Mouse (Mus musculus): ENCODE data around the gene Pdcd4. TPM values are rescaled to one million over a fixed set of nuclear protein-coding genes. Genes with fewer than 3 reads are reported as not detected.
A peak's percentile ranks its signal among the peaks of the same experiment; 100 is the strongest.

Gene Pdcd4
- polyA plus RNA-seq, 1 experiment = 2.4 TPM

- no peaks in the 10 kb centered on the region for H3K79me2 ChIP-seq (ENCODE audit: control insufficient read depth, insufficient read depth)
- H3K36me3 ChIP-seq (ENCODE audit: control insufficient read depth, insufficient read depth) = no peaks in the 10 kb centered on the region
- no peak overlapping the region for H3ac ChIP-seq (ENCODE audit: control insufficient read depth, insufficient read length, low read depth)
- H3K27me3 ChIP-seq (ENCODE audit: control insufficient read depth, insufficient read depth, insufficient read length) = no peaks in the 10 kb centered on the region
- no peak overlapping the region for H3K4me3 ChIP-seq (ENCODE audit: insufficient read depth, poor library complexity, severe bottlenecking)
- TF ChIP-seq FOSL1 (IDR thresholded peaks at IDR 0.05; ENCODE audit: insufficient read depth, low read length, poor library complexity, severe bottlenecking) (no peak), CTCF (IDR thresholded peaks at IDR 0.05; ENCODE audit: control insufficient read depth, insufficient read depth, insufficient read length) (no peak), CEBPB (IDR thresholded peaks at IDR 0.05; ENCODE audit: low read depth) (no peak), USF1 (IDR thresholded peaks at IDR 0.05; ENCODE audit: low read depth) (no peak)
- H3K79me3 ChIP-seq (ENCODE audit: low read depth) = no peaks in the 10 kb centered on the region
Observed at GRCm38 (mm10) chr19:53898970-53899900, 7.2 kb downstream of the Pdcd4 start.

GRCm38 (mm10) chr19:53899941-53900610 is 8.0 kb downstream of the Pdcd4 start:
- H3ac ChIP-seq (ENCODE audit: control insufficient read depth, insufficient read length, low read depth) = no peak overlapping the region
- no peaks in the 10 kb centered on the region for H3K79me2 ChIP-seq (ENCODE audit: control insufficient read depth, insufficient read depth)
- H3K4me3 ChIP-seq (ENCODE audit: insufficient read depth, poor library complexity, severe bottlenecking) = no peak overlapping the region
- H3K36me3 ChIP-seq (ENCODE audit: control insufficient read depth, insufficient read depth) = no peaks in the 10 kb centered on the region
- H3K79me3 ChIP-seq (ENCODE audit: low read depth) = no peaks in the 10 kb centered on the region
- H3K27me3 ChIP-seq (ENCODE audit: control insufficient read depth, insufficient read depth, insufficient read length) = no peaks in the 10 kb centered on the region
- no peak for TF ChIP-seq CTCF (IDR thresholded peaks at IDR 0.05; ENCODE audit: control insufficient read depth, insufficient read depth, insufficient read length)
- no peak for TF ChIP-seq USF1 (IDR thresholded peaks at IDR 0.05; ENCODE audit: low read depth)
- no peak for TF ChIP-seq CEBPB (IDR thresholded peaks at IDR 0.05; ENCODE audit: low read depth)
- no peak for TF ChIP-seq MAX (IDR thresholded peaks at IDR 0.05)
- no peak for TF ChIP-seq FOSL1 (IDR thresholded peaks at IDR 0.05; ENCODE audit: insufficient read depth, low read length, poor library complexity, severe bottlenecking)
- TF ChIP-seq MYOD1 (IDR thresholded peaks at IDR 0.05; ENCODE audit: control insufficient read depth, insufficient read length, low read depth) = no peak
- no peak for TF ChIP-seq MYOG (IDR thresholded peaks at IDR 0.05; ENCODE audit: control insufficient read depth, extremely low read depth, insufficient read length)

GRCm38 (mm10) chr19:53901931-53902738 is 10.1 kb downstream of the Pdcd4 start:
- Histone ChIP-seq H3K4me3 (ENCODE audit: insufficient read depth, poor library complexity, severe bottlenecking) (no peak overlapping the region), H3K79me2 (ENCODE audit: control insufficient read depth, insufficient read depth) (no peaks in the 10 kb centered on the region), H3K27me3 (ENCODE audit: control insufficient read depth, insufficient read depth, insufficient read length) (no peaks in the 10 kb centered on the region), H3ac (ENCODE audit: control insufficient read depth, insufficient read length, low read depth) (no peak overlapping the region), H3K36me3 (ENCODE audit: control insufficient read depth, insufficient read depth) (no peaks in the 10 kb centered on the region), H3K79me3 (ENCODE audit: low read depth) (no peaks in the 10 kb centered on the region)
- TF ChIP-seq MAX (IDR thresholded peaks at IDR 0.05) = no peak
- TF ChIP-seq FOSL1 (IDR thresholded peaks at IDR 0.05; ENCODE audit: insufficient read depth, low read length, poor library complexity, severe bottlenecking) = no peak
- TF ChIP-seq MYOG (IDR thresholded peaks at IDR 0.05; ENCODE audit: control insufficient read depth, extremely low read depth, insufficient read length) = no peak
- TF ChIP-seq USF1 (IDR thresholded peaks at IDR 0.05; ENCODE audit: low read depth) = no peak
- no peak for TF ChIP-seq CTCF (IDR thresholded peaks at IDR 0.05; ENCODE audit: control insufficient read depth, insufficient read depth, insufficient read length)
- no peak for TF ChIP-seq MYOD1 (IDR thresholded peaks at IDR 0.05; ENCODE audit: control insufficient read depth, insufficient read length, low read depth)
- no peak for TF ChIP-seq CEBPB (IDR thresholded peaks at IDR 0.05; ENCODE audit: low read depth)

GRCm38 (mm10) chr19:53902739-53903487 is 10.9 kb downstream of the Pdcd4 start:
- TF ChIP-seq FOSL1 (IDR thresholded peaks at IDR 0.05; ENCODE audit: insufficient read depth, low read length, poor library complexity, severe bottlenecking) = no peak
- TF ChIP-seq MYOD1 (IDR thresholded peaks at IDR 0.05; ENCODE audit: control insufficient read depth, insufficient read length, low read depth) = no peak
- TF ChIP-seq MYOG (IDR thresholded peaks at IDR 0.05; ENCODE audit: control insufficient read depth, extremely low read depth, insufficient read length) = no peak
- peak; percentile 72 for TF ChIP-seq MAX (IDR thresholded peaks at IDR 0.05)
- TF ChIP-seq USF1 (IDR thresholded peaks at IDR 0.05; ENCODE audit: low read depth) = peak; percentile 19
- no peaks in the 10 kb centered on the region for H3K27me3 ChIP-seq (ENCODE audit: control insufficient read depth, insufficient read depth, insufficient read length)
- no peaks in the 10 kb centered on the region for H3K79me2 ChIP-seq (ENCODE audit: control insufficient read depth, insufficient read depth)
- peak overlapping the region; percentile 74 for H3ac ChIP-seq (ENCODE audit: control insufficient read depth, insufficient read length, low read depth)
- H3K4me3 ChIP-seq (ENCODE audit: insufficient read depth, poor library complexity, severe bottlenecking) = peak overlapping the region; percentile 57
- H3K36me3 ChIP-seq (ENCODE audit: control insufficient read depth, insufficient read depth) = no peaks in the 10 kb centered on the region
- no peaks in the 10 kb centered on the region for H3K79me3 ChIP-seq (ENCODE audit: low read depth)
